ENCODE assay signal across 14 mouse cellular contexts in genomic region chr1:188030116-188030515, GRCm38 (mm10).
"Had no signal": no experiment of that assay in that cellular context is flagged by ENCODE, and none has a peak within 500 bp of the region (broad histone marks: within the 10 kb centered on the region; RNA-seq: fewer than 3 reads in every experiment).

No protein-coding gene starts in this region.

- H3K4me2 ChIP-seq: liver, embryonic 11.5 days; liver, embryonic 15.5 days had no signal

- H3K9me3 ChIP-seq: limb, embryonic 10.5 days; liver, embryonic 15.5 days; midbrain, embryonic 10.5 days; neural tube, embryonic 13.5 days had no signal

- H3K4me3 ChIP-seq: left cerebral cortex, adult 2 months; limb, embryonic 10.5 days; liver, embryonic 15.5 days; midbrain, embryonic 10.5 days; neural tube, embryonic 13.5 days had no signal

- H3K27ac ChIP-seq: left cerebral cortex, adult 2 months; limb, embryonic 10.5 days; liver, embryonic 15.5 days; midbrain, embryonic 10.5 days; neural tube, embryonic 13.5 days; stomach, postnatal 0 days had no signal

- H3K27me3 ChIP-seq: liver, embryonic 15.5 days; neural tube, embryonic 13.5 days had no signal

- H3K9ac ChIP-seq: liver, embryonic 15.5 days; neural tube, embryonic 13.5 days had no signal

- ATAC-seq: lung, postnatal 0 days had no signal

- H3K36me3 ChIP-seq: limb, embryonic 10.5 days; liver, embryonic 15.5 days; midbrain, embryonic 10.5 days; neural tube, embryonic 13.5 days had no signal

- H3K4me1 ChIP-seq: liver, embryonic 15.5 days had no signal

- DNase-seq: kidney, adult 11 months; kidney, adult 9 months; kidney, postnatal 14 days; lung, adult 2 months; lung, postnatal 36 days; thymus, postnatal 4 days had no signal
